In genomic region chr9:21090972-21091706, GRCm38 (mm10) we compare ENCODE assay signal across 8 mouse cellular contexts. TPM values are rescaled to one million over a fixed set of nuclear protein-coding genes. Genes with fewer than 3 reads are reported as not detected.
DNase-seq lines count a peak whose midpoint lies in the region; ATAC-seq and TF ChIP-seq lines count a peak whose summit lies in the region.

No protein-coding gene starts in this region.

- no peak; the same call in 1 of the 2 replicates for ATAC-seq in neural tube, embryonic 14.5 days (ENCODE audit: low read depth)

- H3K9me3 ChIP-seq in limb, embryonic 10.5 days (replicated peaks), result no peaks in the 10 kb centered on the region
- H3K9me3 ChIP-seq in neural tube, embryonic 14.5 days (ENCODE audit: control insufficient read depth, low read length), result no peaks in the 10 kb centered on the region

- no peak for TF ChIP-seq POLR2A in spleen, adult 2 months (IDR thresholded peaks at IDR 0.05; ENCODE audit: low read depth, low read length)

- H3K4me1 ChIP-seq in spleen, adult 2 months (ENCODE audit: control insufficient read depth, insufficient read depth, insufficient read length), result peaks cover 6% of the 10 kb centered on the region; the same call in 1 of the 2 replicates
- peaks cover 19% of the 10 kb centered on the region for H3K4me1 ChIP-seq in limb, embryonic 10.5 days
- peaks cover 15% of the 10 kb centered on the region for H3K4me1 ChIP-seq in neural tube, embryonic 14.5 days (ENCODE audit: control insufficient read depth, insufficient read depth, low read length)

- no peak overlapping the region; the same call in 1 of the 2 replicates for H3K27ac ChIP-seq in spleen, adult 2 months (ENCODE audit: insufficient read depth, low read length)
- peak overlapping the region; percentile 96 for H3K27ac ChIP-seq in limb, embryonic 10.5 days
- peak overlapping the region; percentile 88 for H3K27ac ChIP-seq in neural tube, embryonic 14.5 days (ENCODE audit: low read depth, low read length)

- H3K4me2 ChIP-seq in neural tube, embryonic 14.5 days (ENCODE audit: low read depth, low read length), result peak overlapping the region; percentile 85

- TF ChIP-seq CTCF in spleen, adult 2 months (IDR thresholded peaks at IDR 0.05; ENCODE audit: extremely low read depth, insufficient read depth, insufficient read length, insufficient replicate concordance), result no peak

- 2% methylated on average over 24 of the region's 24 CpGs for WGBS in spleen, adult 2 months
- WGBS in limb, embryonic 10.5 days, result 7% methylated on average over 24 of the region's 24 CpGs
- WGBS in neural tube, embryonic 14.5 days, result 4% methylated on average over 24 of the region's 24 CpGs

- peaks cover 21% of the 10 kb centered on the region for H3K36me3 ChIP-seq in spleen, adult 2 months (ENCODE audit: control insufficient read depth, insufficient read depth, low read length)
- H3K36me3 ChIP-seq in limb, embryonic 10.5 days, result peaks cover 55% of the 10 kb centered on the region
- peaks cover 24% of the 10 kb centered on the region for H3K36me3 ChIP-seq in neural tube, embryonic 14.5 days (ENCODE audit: control insufficient read depth, insufficient read depth, low read length)

- H3K4me3 ChIP-seq in spleen, adult 2 months (ENCODE audit: extremely low read depth, insufficient read depth, insufficient read length), result peak overlapping the region; percentile 84
- peak overlapping the region; percentile 78 for H3K4me3 ChIP-seq in limb, embryonic 10.5 days
- H3K4me3 ChIP-seq in neural tube, embryonic 14.5 days (ENCODE audit: low read depth, low read length), result peak overlapping the region; percentile 68

- no peaks in the 10 kb centered on the region for H3K27me3 ChIP-seq in spleen, adult 2 months (ENCODE audit: control insufficient read depth, insufficient read depth, low read length)
- no peaks in the 10 kb centered on the region for H3K27me3 ChIP-seq in limb, embryonic 10.5 days (ENCODE audit: low read depth, poor library complexity, severe bottlenecking)
- H3K27me3 ChIP-seq in neural tube, embryonic 14.5 days (ENCODE audit: control insufficient read depth, insufficient read depth, low read length), result no peaks in the 10 kb centered on the region

- peak; percentile 30 for DNase-seq in cerebellum, adult 8-10 months
- no peak for DNase-seq in cerebellum, postnatal 25 days
- DNase-seq in spleen, adult 2 months (ENCODE audit: low read depth in 1 of 2, low spot score in 2 of 2), result no peak
- no peak for DNase-seq in spleen, postnatal 36 days (ENCODE audit: low spot score in 2 of 2)
- no peak for DNase-seq in limb, embryonic 10.5 days (ENCODE audit: low spot score)
- DNase-seq in ovary, adult 18-20 months (ENCODE audit: low spot score), result no peak
- DNase-seq in thymus, adult 18-20 months, result no peak

- peak overlapping the region; percentile 74 for H3K9ac ChIP-seq in neural tube, embryonic 14.5 days (replicated peaks; ENCODE audit: low read depth, low read length)

RNA-seq across cellular contexts. Expression of gene Gm38431, which starts 0.7 kb away (rescaled TPM):
- 5.2 and 18.8 TPM in 2 replicates for polyA plus RNA-seq in spleen, adult 2 months (2012; rRNA removed)
- polyA plus RNA-seq in limb, embryonic 10.5 days (2016; fragmentation: Nextera tagmentation; extraction: Ambion mirVana), result 5.4 TPM in 2 replicates
- 0.88 and 1.5 TPM in 2 replicates for polyA plus RNA-seq in neural tube, embryonic 14.5 days (2014; fragmentation: Nextera tagmentation; extraction: Ambion mirVana)

RNA-seq across cellular contexts. Expression of gene Raver1, which starts 0.7 kb away (rescaled TPM):
- polyA plus RNA-seq in spleen, adult 2 months (2012; rRNA removed), result 77.9 and 93.1 TPM in 2 replicates
- 109 and 115 TPM in 2 replicates for polyA plus RNA-seq in limb, embryonic 10.5 days (2016; fragmentation: Nextera tagmentation; extraction: Ambion mirVana)
- 29.4 and 35.2 TPM in 2 replicates for polyA plus RNA-seq in neural tube, embryonic 14.5 days (2014; fragmentation: Nextera tagmentation; extraction: Ambion mirVana)

RNA-seq across cellular contexts. Expression of gene Fdx1l, which starts 17.7 kb away (rescaled TPM):
- polyA plus RNA-seq in spleen, adult 2 months (2012; rRNA removed), result 38.3 and 59.5 TPM in 2 replicates
- polyA plus RNA-seq in limb, embryonic 10.5 days (2016; fragmentation: Nextera tagmentation; extraction: Ambion mirVana), result 69.5 and 74.7 TPM in 2 replicates
- 62.7 and 73.5 TPM in 2 replicates for polyA plus RNA-seq in neural tube, embryonic 14.5 days (2014; fragmentation: Nextera tagmentation; extraction: Ambion mirVana)

RNA-seq across cellular contexts. Expression of gene Gm49373, which starts 18.2 kb away (rescaled TPM):
- polyA plus RNA-seq in spleen, adult 2 months (2012; rRNA removed), result 0.19 and 0.32 TPM in 2 replicates
- polyA plus RNA-seq in limb, embryonic 10.5 days (2016; fragmentation: Nextera tagmentation; extraction: Ambion mirVana), result 0.68 and 0.81 TPM in 2 replicates
- polyA plus RNA-seq in neural tube, embryonic 14.5 days (2014; fragmentation: Nextera tagmentation; extraction: Ambion mirVana), result 1.7 and 1.8 TPM in 2 replicates

RNA-seq across cellular contexts. Expression of gene Zglp1, which starts 24.2 kb away (rescaled TPM):
- 0.28 and 0.65 TPM in 2 replicates for polyA plus RNA-seq in spleen, adult 2 months (2012; rRNA removed)
- 0.61 and 2.5 TPM in 2 replicates for polyA plus RNA-seq in limb, embryonic 10.5 days (2016; fragmentation: Nextera tagmentation; extraction: Ambion mirVana)
- 1.2 and 2.7 TPM in 2 replicates for polyA plus RNA-seq in neural tube, embryonic 14.5 days (2014; fragmentation: Nextera tagmentation; extraction: Ambion mirVana)
